Mouse (Mus musculus): ENCODE data around the gene Bloc1s2. TPM values are rescaled to one million over a fixed set of nuclear protein-coding genes. Genes with fewer than 3 reads are reported as not detected.

The Bloc1s2 gene
- total and polyA plus RNA-seq, 3 experiments = 92.4 to 115 (median 96.3) TPM

DNA sequence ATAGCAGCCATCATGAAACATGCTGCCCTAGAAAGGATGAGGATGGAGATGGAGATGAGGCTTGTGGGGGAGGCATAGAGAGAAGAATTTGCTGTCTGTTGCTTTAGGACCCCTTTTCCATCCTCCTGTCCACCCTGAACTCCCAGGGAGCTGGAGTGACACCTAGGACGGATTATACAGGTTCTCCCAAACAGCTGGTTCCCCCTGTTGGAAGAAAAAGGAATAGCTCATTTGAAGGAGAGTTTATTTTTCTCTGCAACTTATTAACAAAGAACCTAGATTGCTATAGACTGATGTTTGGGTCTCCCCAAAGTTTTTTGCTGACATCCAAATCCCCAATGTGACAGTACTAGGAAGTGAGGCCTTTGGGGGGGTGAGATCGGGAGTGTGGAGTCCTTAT lies 2.1 kb upstream of the Bloc1s2 start:
- peak; percentile 49 for DNase-seq (ENCODE audit: extremely low read depth)
- in situ Hi-C loops (cut with MboI; ENCODE audit: low pct_ligation_motif_present, low pct_unique_long_range_greater_than_20kb, low sequenced_read_pairs) (no loop called here), dilution Hi-C loops (cut with MboI; ENCODE audit: extremely low pct_ligation_motif_present, extremely low pct_unique_long_range_greater_than_20kb, low sequenced_read_pairs) (no loop called here)
- Histone ChIP-seq H3K9me3 (replicated peaks; ENCODE audit: low read length) (no peaks in the 10 kb centered on the region), H3K27me3 (replicated peaks) (peaks cover 5% of the 10 kb centered on the region), H3K27ac (ENCODE audit: insufficient read depth, low read depth) (no peak overlapping the region), H3K36me3 (replicated peaks in 1 of 2; ENCODE audit: control insufficient read depth in 1 of 2, insufficient read depth in 1 of 2, low read length in 1 of 2) (peaks cover 11 to 13% of the 10 kb centered on the region in 2 experiments), H3K4me1 (ENCODE audit: control insufficient read depth in 1 of 2, insufficient read depth in 2 of 2) (peaks cover 7 to 24% of the 10 kb centered on the region in 2 experiments; a peak in 3 of 4 replicates), H3K4me3 (replicated peaks in 1 of 3; ENCODE audit: low read depth in 2 of 3, low read length in 2 of 3, poor library complexity in 1 of 3) (no peak overlapping the region), H3K4me2 (ENCODE audit: insufficient read depth, low read depth, poor library complexity, severe bottlenecking) (no peak overlapping the region), H3K79me2 (replicated peaks; ENCODE audit: control insufficient read depth, extremely low read depth, insufficient read depth, poor library complexity, severe bottlenecking) (peaks cover 19% of the 10 kb centered on the region), H3K9ac (ENCODE audit: insufficient read depth, low read depth) (no peak overlapping the region)
- TF ChIP-seq RAD21 (IDR thresholded peaks at IDR 0.05; ENCODE audit: low read depth, low read length) (peak; percentile 68), SMC3 (IDR thresholded peaks at IDR 0.05; ENCODE audit: low read depth, low read length) (peak; percentile 55), MAFK (IDR thresholded peaks at IDR 0.05; ENCODE audit: insufficient replicate concordance, low read length) (no peak), CTCF (conservative IDR thresholded peaks at IDR 0.05 in 1 of 2, IDR thresholded peaks at IDR 0.05 in 1 of 2; ENCODE audit: low read depth in 2 of 2, low read length in 2 of 2) (peak; percentile 66 to 72)

DNA sequence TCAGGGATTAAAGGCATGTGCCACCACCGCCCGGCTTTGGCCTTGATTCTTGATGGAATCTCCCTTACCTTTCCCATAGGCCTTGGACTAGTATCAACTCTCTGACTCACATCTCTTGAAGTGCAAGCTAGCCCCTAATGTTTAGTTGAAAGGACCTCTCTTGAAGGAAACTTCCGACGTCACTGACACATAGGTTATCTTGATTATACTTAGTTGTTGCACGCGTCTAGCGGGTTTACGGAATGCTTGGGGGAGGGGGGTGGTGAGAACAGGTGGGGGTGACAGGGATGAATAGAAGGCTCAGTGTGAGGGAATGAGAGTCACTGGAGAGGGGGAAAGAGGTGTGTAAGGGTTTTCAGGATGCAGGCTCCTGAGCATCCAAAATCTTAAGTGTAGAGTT lies 705 bp upstream of the Bloc1s2 start:
- TF ChIP-seq GABPA (IDR thresholded peaks at IDR 0.05; ENCODE audit: insufficient replicate concordance, low read depth, low read length) = no peak
- TF ChIP-seq MAFK (IDR thresholded peaks at IDR 0.05; ENCODE audit: insufficient replicate concordance, low read length) = no peak
- TF ChIP-seq BHLHE40 (IDR thresholded peaks at IDR 0.05; ENCODE audit: low read depth, low read length) = no peak
- no peak for TF ChIP-seq CHD2 (IDR thresholded peaks at IDR 0.05; ENCODE audit: low read length)
- TF ChIP-seq MEF2A (IDR thresholded peaks at IDR 0.05; ENCODE audit: borderline replicate concordance, low read depth, low read length) = no peak
- TF ChIP-seq EP300 (IDR thresholded peaks at IDR 0.05; ENCODE audit: low read length) = no peak
- no peak for TF ChIP-seq TCF12 (IDR thresholded peaks at IDR 0.05; ENCODE audit: low read depth, low read length)
- TF ChIP-seq MAZ (IDR thresholded peaks at IDR 0.05; ENCODE audit: low read depth, low read length) = no peak
- no peak for TF ChIP-seq JUND (conservative IDR thresholded peaks at IDR 0.05; ENCODE audit: low read depth, low read length)
- no peak for TF ChIP-seq TBP (conservative IDR thresholded peaks at IDR 0.05; ENCODE audit: low read depth, low read length)
- TF ChIP-seq UBTF (IDR thresholded peaks at IDR 0.05; ENCODE audit: low read depth, low read length) = no peak
- TF ChIP-seq SMC3 (IDR thresholded peaks at IDR 0.05; ENCODE audit: low read depth, low read length) = no peak

More for the DNA sequence above, 705 bp upstream of the Bloc1s2 start:
- Histone ChIP-seq H3K4me3 (replicated peaks in 1 of 3; ENCODE audit: low read depth in 2 of 3, low read length in 2 of 3, poor library complexity in 1 of 3) (no peak overlapping the region), H3K4me1 (ENCODE audit: control insufficient read depth in 1 of 2, insufficient read depth in 2 of 2) (peaks cover 7 to 24% of the 10 kb centered on the region in 2 experiments; a peak in 3 of 4 replicates), H3K4me2 (ENCODE audit: insufficient read depth, low read depth, poor library complexity, severe bottlenecking) (no peak overlapping the region), H3K79me2 (replicated peaks; ENCODE audit: control insufficient read depth, extremely low read depth, insufficient read depth, poor library complexity, severe bottlenecking) (peaks cover 19% of the 10 kb centered on the region), H3K9me3 (replicated peaks; ENCODE audit: low read length) (no peaks in the 10 kb centered on the region), H3K27ac (ENCODE audit: insufficient read depth, low read depth) (no peak overlapping the region), H3K9ac (ENCODE audit: insufficient read depth, low read depth) (no peak overlapping the region; the same call in 1 of the 2 replicates), H3K27me3 (replicated peaks) (no peaks in the 10 kb centered on the region), H3K36me3 (replicated peaks in 1 of 2; ENCODE audit: control insufficient read depth in 1 of 2, insufficient read depth in 1 of 2, low read length in 1 of 2) (peaks cover 22 to 27% of the 10 kb centered on the region in 2 experiments)
- no peak for DNase-seq (ENCODE audit: extremely low read depth)
- dilution Hi-C loops (cut with MboI; ENCODE audit: extremely low pct_ligation_motif_present, extremely low pct_unique_long_range_greater_than_20kb, low sequenced_read_pairs) (no loop called here), in situ Hi-C loops (cut with MboI; ENCODE audit: low pct_ligation_motif_present, low pct_unique_long_range_greater_than_20kb, low sequenced_read_pairs) (no loop called here)
